Mouse (Mus musculus) left cerebral cortex, adult 2 months (tissue): ENCODE results near the gene Trim59. TPM values are rescaled to one million over a fixed set of nuclear protein-coding genes. Genes with fewer than 3 reads are reported as not detected.
"Not testable (repeated sequence)": the region's sequence is repeated elsewhere in the genome, so short reads cannot be mapped to it uniquely, and the experiment has no call there.

Experiments used
- DNase-seq, 2 experiments: peaks; one replicate each; pipeline ENCODE4 v3.0.0; 2021 to 2022; ENCODE audit warnings: low spot score in 2 of 2, mixed read lengths in 1 of 2; ENCODE audit errors: extremely low spot score in 1 of 2
- H3K27ac ChIP-seq: fragments of 200-600 bp; 2 replicates; pipeline ENCODE4 v1.8.1; 2022
- H3K4me3 ChIP-seq: fragments of 200-600 bp; 2 replicates; pipeline ENCODE4 v1.8.1; 2022
- CTCF ChIP-seq: fragments of 200-600 bp; IDR thresholded peaks from 2 replicates; pipeline ENCODE4 v1.8.1; 2022; ENCODE audit warnings: antibody characterized with exemption, mild to moderate bottlenecking, moderate library complexity
- intact Hi-C: fragments of 180-260 bp; cut with DNase I; formaldehyde crosslinking; loops from one replicate; pipeline ENCODE4 v1.15.1; 2025
- total RNA-seq, 2 experiments: library from RNA; stranded (reverse); gene quantifications; 2 replicates each; pipeline ENCODE4 v1.2.3; 2021

The Trim59 gene
- total RNA-seq, 2 experiments from 2014 or later, result 7.1 to 9.1 TPM

DNA sequence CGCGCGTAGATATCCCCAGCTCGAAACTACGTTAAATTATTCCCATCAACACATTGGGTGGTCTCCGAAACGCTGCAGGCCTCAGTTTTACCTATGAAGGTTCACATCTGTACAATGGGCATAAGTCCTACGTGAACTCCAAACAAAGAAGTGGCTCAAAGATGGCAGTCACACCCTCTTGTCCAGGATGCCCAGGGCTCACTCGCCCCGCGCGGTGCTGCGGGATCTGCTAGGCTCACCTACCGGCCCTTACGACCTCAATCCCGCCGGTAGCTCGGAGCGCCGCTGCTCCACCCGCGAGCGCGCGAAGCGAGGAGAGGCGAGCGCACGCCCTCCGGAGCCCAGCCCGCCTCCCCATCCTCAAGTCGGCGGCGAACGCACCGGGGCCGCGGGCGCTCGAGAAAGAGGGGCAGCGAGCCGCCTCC, 376 bp downstream of the Trim59 start:
- H3K27ac ChIP-seq, result peak overlapping the region; percentile 48
- TF ChIP-seq CTCF, result no peak
- no peak for DNase-seq
- H3K4me3 ChIP-seq, result peak overlapping the region; percentile 96
- intact Hi-C loops, result loop anchor here (2.0 to 10.0 kb wide), 2 partner anchors 39 to 329 kb away; partner anchors contain the start of genes Ift80 and Smc4

DNA sequence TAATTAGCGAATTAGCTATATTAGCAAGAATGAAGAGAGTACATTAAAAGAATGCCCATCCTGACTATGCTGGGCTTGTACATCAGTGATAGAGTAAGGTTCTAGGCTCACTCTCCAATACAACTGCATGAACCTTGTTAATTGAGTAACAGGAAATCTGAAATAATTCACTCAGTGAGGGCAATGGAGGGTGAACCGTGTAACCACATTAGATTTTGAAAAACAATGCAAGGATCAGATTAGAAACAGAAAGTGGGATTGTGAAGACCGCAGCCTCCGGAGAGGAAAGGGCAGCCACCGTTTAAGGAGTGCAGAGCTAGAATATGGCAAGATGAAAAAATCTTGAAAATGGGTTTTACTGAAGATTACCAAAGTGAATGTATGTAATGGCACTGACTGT, 3.3 kb downstream of the Trim59 start:
- intact Hi-C loops, result loop anchor here (10.0 kb wide), 1 partner anchor 326 kb away; no protein-coding TSS in a partner anchor
- TF ChIP-seq CTCF, result no peak
- Histone ChIP-seq H3K27ac (no peak overlapping the region), H3K4me3 (0 out of 2 replicates have a peak overlapping the region, but pooled peaks have one; percentile 3)
- DNase-seq, result no peak

DNA sequence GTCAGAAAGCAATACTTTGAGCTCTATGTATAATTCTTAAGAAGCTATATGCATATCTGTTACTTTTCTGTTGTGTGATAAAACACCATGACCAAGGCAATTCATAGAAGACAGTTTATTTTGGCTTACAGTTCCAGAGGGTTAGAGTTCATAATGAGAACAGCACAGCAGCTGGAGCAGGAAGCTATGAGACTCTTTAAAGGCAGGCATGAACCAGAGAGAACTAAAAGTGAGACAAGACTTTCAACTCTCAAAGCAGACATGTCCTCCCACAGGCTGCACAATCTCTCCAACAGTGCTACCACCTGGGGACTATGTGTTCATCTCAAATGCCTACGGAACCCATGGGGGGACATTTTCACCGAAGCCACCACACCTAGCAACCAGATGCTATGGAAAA, 4.5 kb downstream of the Trim59 start:
- intact Hi-C loops, result loop anchor here (10.0 kb wide), 1 partner anchor 325 kb away; no protein-coding TSS in a partner anchor
- TF ChIP-seq CTCF, result no peak
- no peak overlapping the region for H3K27ac ChIP-seq

DNA sequence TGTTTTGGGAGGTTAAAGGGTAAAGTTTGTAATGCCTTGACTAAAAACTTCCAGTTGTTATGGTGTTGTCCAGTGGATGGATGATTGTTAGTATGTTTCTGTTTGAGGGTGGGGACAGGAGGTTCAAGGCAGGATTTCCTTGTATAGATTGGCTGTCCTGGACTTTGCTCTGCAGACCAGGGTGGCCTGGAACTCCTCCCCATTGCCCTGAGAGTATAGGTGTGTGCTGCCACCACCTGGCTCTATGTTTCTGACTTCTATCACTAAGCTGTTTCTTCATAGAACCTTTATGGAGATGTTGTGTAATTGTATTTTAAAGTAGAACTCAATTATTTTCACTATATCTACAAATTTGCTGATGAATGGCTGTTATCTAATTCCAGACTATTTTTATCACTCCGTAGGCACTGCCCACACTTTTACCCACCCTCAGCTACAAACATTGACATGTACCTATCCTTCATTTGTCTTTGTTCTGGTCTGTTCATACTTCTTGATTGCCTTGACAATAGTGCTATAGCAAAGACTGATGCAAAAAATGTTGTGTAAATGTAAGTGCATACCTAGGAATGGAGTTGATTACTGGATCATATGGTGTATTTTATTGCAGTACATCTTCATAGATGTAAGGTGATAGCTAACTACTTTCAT, 18.3 kb downstream of the Trim59 start:
- intact Hi-C loops, result no loop called here

More for the DNA sequence above, 4.5 kb downstream of the Trim59 start:
- no peak overlapping the region for H3K4me3 ChIP-seq
- DNase-seq, result no peak

DNA sequence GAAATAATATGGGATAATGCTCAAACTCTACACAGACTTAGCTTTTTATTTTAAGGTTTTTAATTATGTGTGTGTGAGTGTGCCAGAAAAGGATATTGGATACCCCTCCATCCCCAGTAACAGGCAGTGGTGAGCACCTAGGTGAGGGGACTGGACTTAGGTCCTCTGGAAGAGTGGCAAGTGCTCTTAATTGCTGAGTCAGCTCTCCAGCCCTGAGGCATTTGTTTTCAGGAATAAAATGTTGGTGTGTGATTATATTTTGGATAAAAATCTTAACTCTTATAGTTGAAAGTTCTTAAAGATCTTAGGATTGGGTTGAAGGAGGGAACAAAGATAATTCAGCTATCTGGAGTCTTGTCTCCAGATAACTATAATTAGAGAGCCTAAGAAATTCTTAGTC, 23.8 kb downstream of the Trim59 start:
- Histone ChIP-seq H3K4me3 (no peak overlapping the region), H3K27ac (no peak overlapping the region)
- TF ChIP-seq CTCF, result no peak
- intact Hi-C loops, result no loop called here
- no peak for DNase-seq

More for the DNA sequence above, 18.3 kb downstream of the Trim59 start:
- H3K4me3 ChIP-seq, result no peak overlapping the region
- TF ChIP-seq CTCF, result no peak; the same call in 1 of the 2 replicates
- DNase-seq, result no peak
- H3K27ac ChIP-seq, result no peak overlapping the region

DNA sequence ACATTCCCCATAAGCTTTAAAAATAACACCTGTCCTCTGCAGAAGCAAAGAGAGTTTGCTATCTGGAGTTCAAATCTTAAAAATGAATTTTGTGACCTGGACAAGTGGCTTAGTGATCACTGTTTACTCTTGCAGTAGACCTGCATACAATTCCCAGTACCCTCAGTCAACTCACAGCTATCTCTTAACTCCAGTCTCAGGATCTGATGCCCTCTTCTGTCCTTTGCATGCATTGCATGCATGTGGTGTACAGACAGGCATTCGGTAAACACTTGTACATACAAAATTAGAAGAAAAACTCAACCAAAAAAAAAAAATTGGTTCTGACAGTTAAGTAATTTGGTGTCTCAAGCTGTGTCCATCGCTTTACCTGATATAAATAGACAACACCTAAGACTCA, 24.3 kb downstream of the Trim59 start:
- H3K27ac ChIP-seq, result no peak overlapping the region
- DNase-seq, result no peak
- H3K4me3 ChIP-seq, result no peak overlapping the region
- intact Hi-C loops, result no loop called here
- TF ChIP-seq CTCF, result peak; percentile 25

DNA sequence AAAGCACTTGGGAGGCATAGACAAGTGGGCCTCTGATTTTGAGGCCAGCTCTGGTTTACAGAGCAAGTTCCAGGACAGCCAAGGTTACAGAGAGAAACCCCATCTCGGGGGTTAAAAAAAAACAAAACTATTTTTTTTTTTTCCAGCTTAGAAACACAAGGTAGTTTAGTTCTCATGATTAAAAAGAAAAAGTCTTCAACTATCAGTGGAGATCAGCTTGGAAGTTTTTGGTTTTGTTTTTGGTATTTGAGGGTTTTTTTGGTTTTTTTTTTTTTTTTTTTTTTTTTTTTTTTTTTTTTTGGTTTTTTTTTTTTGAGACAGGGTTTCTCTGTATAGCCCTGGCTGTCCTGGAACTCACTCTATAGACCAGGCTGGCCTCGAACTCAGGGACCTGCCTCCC, 25.9 kb downstream of the Trim59 start:
- H3K4me3 ChIP-seq, H3K27ac ChIP-seq, intact Hi-C loops, DNase-seq: not testable (repeated sequence)

DNA sequence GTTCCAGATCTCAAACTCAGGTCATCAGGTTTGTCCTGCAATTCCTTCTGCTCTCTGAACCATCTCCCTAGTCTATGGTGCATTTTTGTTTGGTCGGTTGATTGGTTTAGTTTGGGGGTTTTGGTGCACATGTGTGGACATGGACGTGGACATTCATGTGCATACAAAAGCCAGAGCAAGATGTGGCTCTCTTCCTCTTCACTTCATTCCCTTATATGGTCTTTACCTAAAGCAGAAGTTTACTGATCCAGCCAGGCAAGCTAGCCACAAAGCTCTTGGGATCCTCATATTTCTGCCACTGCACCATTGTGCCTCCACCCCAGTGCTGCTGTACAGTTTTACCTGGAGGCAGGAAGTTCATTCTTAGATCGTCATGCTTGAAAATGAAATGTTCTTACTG, 27.4 kb downstream of the Trim59 start:
- Histone ChIP-seq H3K4me3 (no peak overlapping the region), H3K27ac (no peak overlapping the region)
- DNase-seq, result no peak
- intact Hi-C loops, result no loop called here
- no peak for TF ChIP-seq CTCF

DNA sequence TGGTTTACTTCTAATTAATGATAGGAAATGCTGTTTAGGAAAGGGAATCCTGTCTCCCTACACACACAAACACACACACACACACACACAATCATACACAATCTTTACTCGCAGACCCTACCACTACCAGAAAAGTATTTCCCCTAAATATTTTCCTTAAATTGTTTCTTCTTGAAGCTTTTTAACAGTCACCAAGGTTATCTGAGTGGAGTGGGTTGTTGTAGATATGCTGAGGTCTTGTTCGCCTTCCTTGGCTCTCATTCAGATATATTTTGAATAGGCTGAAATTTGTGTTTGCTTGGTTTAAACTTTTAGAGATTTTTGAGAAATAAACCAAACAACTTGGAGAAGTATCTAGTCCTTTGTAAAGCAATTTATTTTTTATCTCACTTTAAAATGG, 35.7 kb downstream of the Trim59 start:
- H3K27ac ChIP-seq, result no peak overlapping the region
- TF ChIP-seq CTCF, result no peak
- H3K4me3 ChIP-seq, result no peak overlapping the region
- intact Hi-C loops, result loop anchor here (10.0 kb wide), 1 partner anchor 716 kb away; the partner anchor contains the start of gene Nmd3
- no peak for DNase-seq

DNA sequence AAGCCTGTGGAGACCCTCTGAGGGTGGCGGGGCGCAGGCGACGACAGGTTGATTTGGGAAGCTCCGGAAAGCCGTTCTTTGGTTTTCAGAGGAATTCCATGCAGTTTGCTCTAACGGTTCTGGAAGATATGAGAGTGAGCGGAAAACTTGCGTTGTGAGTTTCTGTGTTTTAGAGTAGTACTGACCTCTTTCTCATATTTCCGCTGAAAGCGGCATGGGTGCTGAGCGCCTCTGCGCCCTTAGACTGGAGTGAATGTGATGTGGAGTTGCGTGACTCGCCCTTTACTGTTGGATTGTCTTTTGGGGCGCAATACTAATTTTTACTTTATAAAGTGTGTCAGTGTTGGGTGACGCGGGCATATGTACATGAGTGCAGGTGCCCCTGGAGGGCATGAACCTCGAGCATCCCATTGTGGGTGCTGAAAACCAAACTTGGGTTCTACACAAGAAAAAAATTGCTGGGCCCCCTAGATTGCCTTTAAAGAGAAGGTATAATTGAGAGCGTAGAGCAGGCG, 38.3 kb downstream of the Trim59 start:
- Histone ChIP-seq H3K4me3 (peak overlapping the region; percentile 94), H3K27ac (no peak overlapping the region)
- intact Hi-C loops, result loop anchor here (10.0 kb wide), 1 partner anchor 718 kb away; the partner anchor contains the start of gene Nmd3
- TF ChIP-seq CTCF, result no peak
- DNase-seq, result no peak

DNA sequence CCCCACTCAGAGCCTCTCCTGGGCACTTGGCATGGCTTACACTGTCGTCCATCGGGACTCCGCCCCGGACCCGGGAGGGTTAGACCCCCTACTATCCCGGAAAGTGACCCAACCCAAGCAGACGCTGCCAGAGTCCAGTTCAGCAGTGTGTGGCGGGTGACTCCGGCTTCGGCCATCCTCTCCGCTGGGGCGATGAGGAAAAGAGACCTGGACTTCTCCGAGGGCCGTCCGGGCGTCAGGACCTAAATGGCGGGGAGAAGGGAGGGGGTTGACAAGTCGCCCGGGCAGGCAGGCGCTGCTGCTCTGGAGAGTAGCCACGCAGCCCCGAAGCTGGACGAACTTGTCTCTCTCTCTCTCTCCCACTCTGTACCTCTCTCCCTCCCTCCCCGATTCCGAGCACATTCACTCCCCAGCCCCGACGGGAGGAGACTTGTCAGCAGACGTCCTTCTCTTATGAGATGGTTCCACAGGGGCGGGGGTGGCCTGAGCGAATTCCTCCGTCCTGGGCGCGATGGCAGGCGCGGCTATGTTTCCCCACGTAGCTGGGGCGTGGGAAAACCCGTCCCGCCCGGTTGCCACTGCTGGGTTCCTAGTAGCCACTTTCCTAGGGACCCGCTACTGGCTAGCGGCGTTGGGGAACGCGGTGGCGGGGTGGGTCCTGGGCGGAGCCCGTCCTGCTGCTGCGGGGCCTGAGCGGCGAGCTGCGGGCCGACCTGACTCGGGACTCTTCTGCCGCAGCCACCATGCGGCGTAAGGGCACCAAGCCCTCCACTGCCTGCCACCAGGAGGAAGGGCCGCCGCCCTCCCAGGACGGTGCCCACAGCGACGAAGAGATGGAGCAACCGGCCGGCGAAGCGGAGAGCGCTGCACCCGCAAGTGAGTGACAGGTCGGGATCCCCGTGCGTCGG, 39.0 kb downstream of the Trim59 start:
- Histone ChIP-seq H3K4me3 (peak overlapping the region; percentile 94), H3K27ac (peak overlapping the region; percentile 90)
- intact Hi-C loops, result loop anchor here (2.0 to 10.0 kb wide), 2 partner anchors 39 to 719 kb away; partner anchors contain the start of genes Nmd3 and Trim59
- DNase-seq, result peak; percentile 12 to 17
- peak; percentile 1 for TF ChIP-seq CTCF
